Mouse (Mus musculus) neural tube, embryonic 14.5 days (tissue): ENCODE data around the gene Gys2. TPM values are rescaled to one million over a fixed set of nuclear protein-coding genes. Genes with fewer than 3 reads are reported as not detected.

Source experiments
- ATAC-seq: fragments of 200-750 bp; cut with Nextera tagmentation; 2 replicates; pipeline ENCODE4 v1.8.0; 2017; ENCODE audit warnings: low read depth, mild to moderate bottlenecking, moderate TSS enrichment, moderate library complexity
- H3K27ac ChIP-seq: fragments of 300-500 bp; sonication (generic); 2 replicates; pipeline ENCODE4 v1.5.1; 2014; ENCODE audit warnings: low read depth, mild to moderate bottlenecking, control low read depth, low read length, moderate library complexity, mixed read lengths
- H3K27me3 ChIP-seq: fragments of 300-500 bp; sonication (generic); 2 replicates; pipeline ENCODE4 v1.6.1; 2014; ENCODE audit warnings: low read length; ENCODE audit not compliant: control insufficient read depth, insufficient read depth
- H3K36me3 ChIP-seq: fragments of 300-500 bp; sonication (generic); 2 replicates; pipeline ENCODE4 v1.6.1; 2014; ENCODE audit warnings: low read length, mixed read lengths; ENCODE audit not compliant: control insufficient read depth, insufficient read depth
- H3K4me1 ChIP-seq: fragments of 300-500 bp; sonication (generic); 2 replicates; pipeline ENCODE4 v1.6.1; 2014; ENCODE audit warnings: low read length; ENCODE audit not compliant: control insufficient read depth, insufficient read depth
- H3K4me2 ChIP-seq: fragments of 300-500 bp; sonication (generic); 2 replicates; pipeline ENCODE4 v1.6.1; 2014; ENCODE audit warnings: mild to moderate bottlenecking, low read depth, low read length, control low read depth
- H3K4me3 ChIP-seq: fragments of 300-500 bp; sonication (generic); 2 replicates; pipeline ENCODE4 v1.5.1; 2014; ENCODE audit warnings: low read depth, low read length, control low read depth, mixed read lengths
- H3K9ac ChIP-seq: fragments of 300-500 bp; sonication (generic); replicated peaks from 2 replicates; pipeline ENCODE4 v1.6.1; 2014; ENCODE audit warnings: low read depth, mild to moderate bottlenecking, control low read depth, low read length, mixed read lengths
- H3K9me3 ChIP-seq: fragments of 300-500 bp; sonication (generic); 2 replicates; pipeline ENCODE4 v1.6.1; 2016; ENCODE audit warnings: low read length; ENCODE audit not compliant: control insufficient read depth
- WGBS: fragments of 180-500 bp; shearing (Covaris S2); extraction: QIAGEN DNeasy Blood & Tissue Kit; methylation state at CpG from one replicate; pipeline ENCODE4 v1.1.7; 2014; 5-methylcytosine and 5-hydroxymethylcytosine counted together
- polyA plus RNA-seq: library from polyadenylated mRNA; unstranded; fragments of >200 nt; fragmentation: Nextera tagmentation; extraction: Ambion mirVana; gene quantifications from 2 replicates; pipeline ENCODE4 v1.2.1, GENCODE M21; 2014

Gene Gys2
- polyA plus RNA-seq, 1 experiment from 2014 or later, result not detected

DNA sequence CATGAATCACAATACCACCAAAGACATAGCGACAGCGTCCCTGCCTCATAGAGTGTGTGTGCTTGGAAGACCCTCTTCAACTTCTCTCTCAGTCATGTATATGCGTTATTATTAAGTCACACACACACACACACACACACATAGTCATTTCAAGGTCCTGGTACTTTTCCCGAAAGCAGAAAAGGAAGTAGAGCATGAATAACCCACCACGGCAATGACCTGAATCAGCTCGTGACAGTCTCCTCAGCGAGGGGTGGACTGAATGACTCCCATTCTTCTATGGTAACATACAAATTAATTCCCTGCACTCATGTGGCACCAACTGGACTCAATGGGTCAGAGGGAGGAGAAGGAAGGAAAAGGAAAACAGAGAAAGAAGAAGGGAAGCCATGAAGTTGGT is 47.9 kb downstream of the Gys2 start:
- Histone ChIP-seq H3K36me3 (no peaks in the 10 kb centered on the region), H3K27ac (no peak overlapping the region), H3K27me3 (no peaks in the 10 kb centered on the region), H3K9me3 (no peaks in the 10 kb centered on the region), H3K9ac (no peak overlapping the region), H3K4me2 (no peak overlapping the region), H3K4me1 (no peaks in the 10 kb centered on the region), H3K4me3 (no peak overlapping the region)
- WGBS, result 71% methylated on average over 7 of the region's 7 CpGs
- no peak for ATAC-seq

DNA sequence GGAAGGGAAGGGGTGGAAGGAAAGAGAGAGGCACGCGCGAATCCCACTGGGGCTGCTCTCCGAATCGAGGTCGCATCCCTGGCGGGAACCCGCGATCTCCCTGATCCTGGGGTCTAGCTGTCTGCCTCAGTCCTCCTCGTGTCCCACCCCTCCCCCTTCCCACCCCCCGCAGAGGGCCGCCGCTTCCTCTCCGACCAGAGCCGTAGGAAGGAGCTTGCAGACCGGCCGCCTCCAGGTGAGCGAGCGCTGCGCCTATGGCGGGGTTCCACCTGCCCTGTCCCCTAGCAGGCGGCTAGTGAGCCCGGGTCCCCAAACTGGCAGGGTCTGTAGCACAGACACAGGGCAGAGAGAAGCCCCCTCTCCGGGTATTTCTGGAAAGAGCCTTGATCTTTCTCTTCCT is 58.3 kb downstream of the Gys2 start:
- H3K9ac ChIP-seq, result peak overlapping the region; percentile 46
- H3K27me3 ChIP-seq, result peaks cover 11% of the 10 kb centered on the region; the same call in 1 of the 2 replicates
- H3K4me3 ChIP-seq, result peak overlapping the region; percentile 26
- no peak overlapping the region for H3K27ac ChIP-seq
- no peaks in the 10 kb centered on the region for H3K36me3 ChIP-seq
- H3K9me3 ChIP-seq, result no peaks in the 10 kb centered on the region
- ATAC-seq, result peak; percentile 71; the same call in 1 of the 2 replicates
- no peaks in the 10 kb centered on the region for H3K4me1 ChIP-seq
- peak overlapping the region; percentile 46 for H3K4me2 ChIP-seq
- 1% methylated on average over 24 of the region's 24 CpGs for WGBS

DNA sequence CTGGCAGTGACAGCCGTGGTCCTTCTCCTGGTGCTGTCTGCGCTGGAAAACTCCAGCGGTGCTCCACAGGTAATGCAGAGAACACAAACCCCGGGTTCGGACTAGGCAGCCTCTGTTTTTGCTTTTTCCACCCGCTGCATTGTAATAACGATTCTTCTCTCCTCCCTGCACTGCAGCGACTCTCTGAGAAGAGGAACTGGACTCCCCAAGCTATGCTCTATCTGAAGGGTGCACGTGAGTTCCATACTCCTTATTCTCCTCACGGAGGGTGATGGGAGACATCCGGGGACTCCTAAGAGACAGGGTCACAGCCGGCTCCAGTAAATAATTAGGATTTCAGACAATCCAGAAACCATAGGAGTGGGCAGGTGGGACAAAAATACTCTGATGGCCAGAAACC is 59.1 kb downstream of the Gys2 start:
- no peaks in the 10 kb centered on the region for H3K9me3 ChIP-seq
- no peak overlapping the region for H3K9ac ChIP-seq
- no peak overlapping the region; the same call in 1 of the 2 replicates for H3K4me2 ChIP-seq
- no peak overlapping the region for H3K4me3 ChIP-seq
- WGBS, result 14% methylated on average over 12 of the region's 12 CpGs
- peaks cover 11% of the 10 kb centered on the region; the same call in 1 of the 2 replicates for H3K27me3 ChIP-seq
- no peak for ATAC-seq
- H3K27ac ChIP-seq, result no peak overlapping the region
- no peaks in the 10 kb centered on the region for H3K36me3 ChIP-seq
- no peaks in the 10 kb centered on the region for H3K4me1 ChIP-seq

DNA sequence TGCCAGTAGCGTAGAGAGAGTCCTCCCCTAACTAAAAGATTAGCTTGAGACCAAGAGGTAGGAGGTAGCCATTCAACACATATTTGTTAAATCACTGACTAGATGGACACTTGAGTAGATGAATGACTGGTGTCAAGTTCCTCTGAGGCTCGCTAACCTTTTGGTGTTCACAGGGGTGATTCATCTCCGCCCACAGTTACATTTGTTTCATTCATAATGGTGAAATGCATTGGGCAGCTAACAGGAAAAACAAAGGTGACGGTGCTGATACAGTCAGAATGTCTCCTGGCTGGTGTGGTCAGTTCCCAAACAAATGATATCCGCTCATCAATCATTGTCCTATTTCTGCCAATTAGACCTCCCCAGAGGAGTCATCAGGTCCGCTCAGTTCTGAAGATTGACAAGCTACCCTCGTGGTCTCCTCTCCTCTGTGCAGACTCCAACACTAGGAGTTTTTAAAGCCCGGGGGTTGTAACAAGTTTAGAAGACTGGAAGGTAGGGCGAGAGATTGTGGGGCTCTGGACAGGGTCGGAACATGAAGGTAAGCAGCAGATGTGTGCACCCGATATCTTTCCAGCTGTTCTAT is 59.9 kb downstream of the Gys2 start, which contains the start of gene Spx:
Gene Spx, plus strand, starts transcription at position 536 of the 586 bp plus-strand sequence.
- Histone ChIP-seq H3K9me3 (no peaks in the 10 kb centered on the region), H3K4me2 (no peak within 1 kb of the TSS; the same call in 1 of the 2 replicates), H3K27me3 (peaks cover 11% of the 10 kb centered on the region; the same call in 1 of the 2 replicates), H3K36me3 (no peaks in the 10 kb centered on the region), H3K4me1 (no peaks in the 10 kb centered on the region), H3K27ac (no peak within 1 kb of the TSS), H3K4me3 (no peak within 1 kb of the TSS), H3K9ac (no peak within 1 kb of the TSS)
- 80% methylated on average over 11 of the region's 11 CpGs for WGBS
- ATAC-seq, result no peak

DNA sequence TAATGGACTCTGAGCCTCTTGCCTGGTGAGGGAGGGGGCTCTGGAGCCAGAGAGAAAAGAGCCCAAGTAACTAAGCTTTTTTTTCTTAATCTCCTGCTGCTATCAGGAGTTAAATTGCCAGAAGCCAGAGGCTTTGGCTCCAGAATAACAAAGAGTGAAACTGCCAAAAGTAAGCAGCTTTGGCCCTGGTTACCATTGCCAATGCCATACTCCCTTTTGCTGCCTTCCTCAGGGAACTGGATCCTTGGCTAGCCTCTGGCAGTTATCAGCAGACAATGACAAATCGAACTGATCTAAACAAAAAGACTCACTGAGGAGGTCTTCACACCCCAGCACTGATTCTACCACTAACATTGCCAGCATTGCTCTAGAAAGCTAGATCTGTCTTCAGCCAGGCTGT is 61.8 kb downstream of the Gys2 start:
- Histone ChIP-seq H3K4me1 (no peaks in the 10 kb centered on the region), H3K9ac (no peak overlapping the region), H3K27me3 (peaks cover 11% of the 10 kb centered on the region; the same call in 1 of the 2 replicates), H3K27ac (no peak overlapping the region), H3K4me2 (no peak overlapping the region), H3K9me3 (no peaks in the 10 kb centered on the region), H3K4me3 (no peak overlapping the region), H3K36me3 (no peaks in the 10 kb centered on the region)
- no peak for ATAC-seq
- WGBS, result 54% methylated on average over 1 of the region's 1 CpGs

DNA sequence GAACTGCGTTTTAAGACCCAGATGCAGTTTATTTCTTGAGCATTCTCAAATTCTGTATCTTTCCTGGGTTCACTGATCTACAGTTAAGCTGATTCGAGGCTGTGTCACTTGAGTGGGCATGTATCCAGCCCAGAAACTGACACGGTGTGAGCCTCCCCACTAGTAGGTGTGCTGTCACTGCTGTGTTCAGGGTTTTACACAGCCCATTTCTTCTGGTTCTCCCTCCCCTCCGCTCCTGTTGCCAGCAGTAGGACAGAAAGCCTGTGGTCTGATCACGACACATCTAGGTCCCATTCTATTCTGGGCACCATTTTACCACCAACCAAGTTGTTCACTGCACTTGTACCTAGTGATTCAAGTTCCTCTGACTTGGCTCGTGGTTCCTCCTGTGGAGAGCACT is 77.2 kb downstream of the Gys2 start:
- no peaks in the 10 kb centered on the region for H3K4me1 ChIP-seq

DNA sequence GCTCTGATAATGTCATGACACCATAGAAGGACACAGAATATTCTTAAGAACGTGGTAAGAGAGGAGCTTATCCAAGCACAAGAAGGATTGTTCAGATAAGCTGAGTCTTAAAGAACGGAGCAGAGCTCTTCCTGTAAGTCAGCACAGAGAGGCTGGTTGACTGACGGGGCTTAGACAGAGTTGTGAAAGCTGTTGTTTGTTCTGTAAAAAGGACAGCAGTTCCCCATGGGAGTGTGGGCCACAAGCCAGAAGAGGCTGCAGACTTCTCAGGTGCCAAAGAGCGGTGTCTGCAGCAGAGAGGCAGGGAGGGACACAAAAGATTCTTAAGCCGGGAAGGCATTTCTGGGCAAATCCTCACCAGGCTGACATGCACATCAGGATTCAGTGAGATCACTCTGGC is 78.2 kb downstream of the Gys2 start:
- ATAC-seq, result no peak

More for the DNA sequence above, 77.2 kb downstream of the Gys2 start:
- no peak overlapping the region for H3K4me2 ChIP-seq
- WGBS, result 94% methylated on average over 6 of the region's 6 CpGs
- H3K27me3 ChIP-seq, result no peaks in the 10 kb centered on the region
- H3K9me3 ChIP-seq, result no peaks in the 10 kb centered on the region
- H3K27ac ChIP-seq, result no peak overlapping the region
- no peak overlapping the region for H3K4me3 ChIP-seq
- peaks cover 22% of the 10 kb centered on the region for H3K36me3 ChIP-seq
- no peak for ATAC-seq
- H3K9ac ChIP-seq, result no peak overlapping the region

DNA sequence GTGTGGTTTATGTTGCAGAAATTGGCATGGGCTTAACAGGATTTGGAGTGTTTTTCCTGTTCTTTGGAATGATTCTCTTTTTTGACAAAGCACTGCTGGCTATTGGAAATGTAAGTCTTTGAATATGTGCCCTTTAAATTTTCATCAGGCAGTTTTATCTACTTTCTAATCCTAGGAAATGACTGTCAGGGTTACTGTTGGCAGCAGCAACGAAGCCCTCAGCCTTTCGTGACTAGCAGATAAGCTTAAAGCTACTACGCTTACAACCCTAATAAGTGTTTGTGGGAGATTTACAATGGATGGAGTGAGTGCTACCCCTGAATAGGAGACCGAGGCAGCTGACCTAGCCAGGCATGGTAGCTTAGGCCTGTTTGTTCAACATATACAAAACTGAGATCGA is 80.6 kb downstream of the Gys2 start:
- no peak for ATAC-seq
- peaks cover 22% of the 10 kb centered on the region for H3K36me3 ChIP-seq
- no peak overlapping the region for H3K4me2 ChIP-seq
- no peak overlapping the region for H3K27ac ChIP-seq
- H3K4me3 ChIP-seq, result no peak overlapping the region
- 88% methylated on average over 5 of the region's 5 CpGs for WGBS
- H3K27me3 ChIP-seq, result no peaks in the 10 kb centered on the region
- H3K9ac ChIP-seq, result no peak overlapping the region
- H3K9me3 ChIP-seq, result no peaks in the 10 kb centered on the region
- peaks cover 3% of the 10 kb centered on the region; the same call in 1 of the 2 replicates for H3K4me1 ChIP-seq

More for the DNA sequence above, 78.2 kb downstream of the Gys2 start:
- Histone ChIP-seq H3K4me2 (no peak overlapping the region), H3K9me3 (no peaks in the 10 kb centered on the region), H3K36me3 (peaks cover 22% of the 10 kb centered on the region), H3K27me3 (no peaks in the 10 kb centered on the region), H3K9ac (no peak overlapping the region), H3K27ac (no peak overlapping the region), H3K4me1 (no peaks in the 10 kb centered on the region), H3K4me3 (no peak overlapping the region)
- 92% methylated on average over 5 of the region's 5 CpGs for WGBS

DNA sequence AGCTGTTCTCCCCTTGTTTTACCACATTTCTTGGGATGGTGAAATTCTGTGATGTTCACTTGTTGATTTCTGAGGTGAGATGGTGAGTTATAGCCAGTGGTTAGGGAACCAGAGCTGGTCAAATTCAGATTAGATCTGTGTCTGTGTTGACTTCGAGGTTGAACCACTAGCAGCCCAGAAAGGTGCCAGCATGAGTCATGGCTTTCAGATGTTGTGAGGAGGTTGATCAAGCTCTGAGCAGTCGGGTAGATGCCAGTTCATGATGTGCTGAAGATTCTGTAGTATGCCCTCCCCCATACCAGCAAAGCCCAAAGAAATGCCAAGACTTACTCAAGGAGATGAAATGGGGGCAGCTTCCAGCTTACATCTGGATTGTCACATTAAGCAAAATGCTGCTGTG is 83.8 kb downstream of the Gys2 start:
- H3K4me2 ChIP-seq, result no peak overlapping the region
- no peaks in the 10 kb centered on the region for H3K27me3 ChIP-seq
- no peak overlapping the region for H3K4me3 ChIP-seq
- H3K36me3 ChIP-seq, result 0 out of 2 replicates have a peak, but pooled peaks cover 5% of the 10 kb centered on the region
- H3K9ac ChIP-seq, result no peak overlapping the region
- H3K27ac ChIP-seq, result no peak overlapping the region
- WGBS, result 92% methylated on average over 2 of the region's 2 CpGs
- peaks cover 6% of the 10 kb centered on the region; the same call in 1 of the 2 replicates for H3K4me1 ChIP-seq
- no peak for ATAC-seq
- H3K9me3 ChIP-seq, result no peaks in the 10 kb centered on the region
